Mouse (Mus musculus) adrenal gland, adult 8-10 months (tissue): ENCODE data around the gene Hdac7. TPM values are rescaled to one million over a fixed set of nuclear protein-coding genes. Genes with fewer than 3 reads are reported as not detected.

Experiments used
- DNase-seq: peaks from one replicate; pipeline ENCODE4 v3.0.0; 2022
- total RNA-seq, 4 experiments: library from RNA; stranded (reverse); gene quantifications; 2 replicates each; pipeline ENCODE4 v1.2.4; 2022

The Hdac7 gene
- total RNA-seq, 4 experiments from 2014 or later = 86.1 to 106 (median 96.2) TPM

GRCm38 (mm10) chr15:97766594-97767279 is 77.6 kb downstream of the Hdac7 start:
- DNase-seq = no peak

- no peak for DNase-seq
Measured at GRCm38 (mm10) chr15:97766194-97766593, 78.1 kb downstream of the Hdac7 start.

- no peak for DNase-seq
Measured at GRCm38 (mm10) chr15:97765090-97765794, 79.1 kb downstream of the Hdac7 start.

- DNase-seq = no peak
Measured at GRCm38 (mm10) chr15:97764532-97764931, 79.8 kb downstream of the Hdac7 start.

- no peak for DNase-seq
Measured at GRCm38 (mm10) chr15:97763256-97764049, 80.8 kb downstream of the Hdac7 start.

GRCm38 (mm10) chr15:97762733-97763132 is 81.6 kb downstream of the Hdac7 start:
- DNase-seq = peak; percentile 43

- DNase-seq = no peak
Measured at GRCm38 (mm10) chr15:97761438-97761837, 82.9 kb downstream of the Hdac7 start.

GRCm38 (mm10) chr15:97760952-97761351 is 83.3 kb downstream of the Hdac7 start:
- no peak for DNase-seq

- no peak for DNase-seq
Measured at GRCm38 (mm10) chr15:97760006-97760405, 84.3 kb downstream of the Hdac7 start.

GRCm38 (mm10) chr15:97755361-97755760 is 88.9 kb downstream of the Hdac7 start:
- no peak for DNase-seq

GRCm38 (mm10) chr15:97754476-97754875 is 89.8 kb downstream of the Hdac7 start:
- no peak for DNase-seq

- no peak for DNase-seq
Measured at GRCm38 (mm10) chr15:97752491-97752890, 91.8 kb downstream of the Hdac7 start.

- DNase-seq = no peak
Measured at GRCm38 (mm10) chr15:97751676-97752075, 92.6 kb downstream of the Hdac7 start.

GRCm38 (mm10) chr15:97750697-97751096 is 93.6 kb downstream of the Hdac7 start:
- DNase-seq = peak; percentile 64

- DNase-seq = no peak
Measured at GRCm38 (mm10) chr15:97749841-97750240, 94.5 kb downstream of the Hdac7 start.

GRCm38 (mm10) chr15:97749397-97749796 is 94.9 kb downstream of the Hdac7 start:
- no peak for DNase-seq

GRCm38 (mm10) chr15:97748964-97749363 is 95.3 kb downstream of the Hdac7 start:
- DNase-seq = no peak

GRCm38 (mm10) chr15:97748309-97748708 is 96.0 kb downstream of the Hdac7 start:
- DNase-seq = no peak

- DNase-seq = no peak
Measured at GRCm38 (mm10) chr15:97747486-97747885, 96.8 kb downstream of the Hdac7 start.

GRCm38 (mm10) chr15:97746748-97747147 is 97.6 kb downstream of the Hdac7 start:
- no peak for DNase-seq

- no peak for DNase-seq
Measured at GRCm38 (mm10) chr15:97746278-97746677, 98.0 kb downstream of the Hdac7 start.

- peak; percentile 84 for DNase-seq
Measured at GRCm38 (mm10) chr15:97745331-97745730, 99.0 kb downstream of the Hdac7 start.

- no peak for DNase-seq
Measured at GRCm38 (mm10) chr15:97744930-97745329, 99.4 kb downstream of the Hdac7 start.
